Comparison of ENCODE assay signal across 9 mouse cellular contexts in the genomic region with DNA sequence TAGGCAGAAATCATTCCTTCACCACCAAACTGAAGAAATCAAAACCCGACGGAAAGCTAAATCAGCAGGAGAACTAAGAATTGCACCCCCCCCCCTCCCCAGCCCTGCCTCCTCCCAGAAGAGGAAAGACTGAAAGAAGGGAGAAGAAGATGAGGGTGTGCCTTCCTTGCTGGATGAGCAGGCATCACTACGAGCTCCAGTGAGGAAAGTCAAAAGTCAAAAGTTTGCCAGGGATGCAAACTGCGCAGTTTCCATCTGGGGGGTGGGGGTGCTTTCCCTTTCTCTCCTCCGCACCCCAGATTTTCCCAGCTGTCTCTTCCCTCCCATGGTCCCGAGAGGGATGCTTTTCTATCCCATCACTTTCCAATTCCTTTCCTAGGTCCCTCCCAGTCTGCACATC. TPM values are rescaled to one million over a fixed set of nuclear protein-coding genes. Genes with fewer than 3 reads are reported as not detected.
DNase-seq lines count a peak whose midpoint lies in the region; ATAC-seq and TF ChIP-seq lines count a peak whose summit lies in the region.
"Had no signal": no experiment of that assay in that cellular context is flagged by ENCODE, and none has a peak within 500 bp of the region (broad histone marks: within the 10 kb centered on the region; RNA-seq: fewer than 3 reads in every experiment).

No protein-coding gene starts in this region.

- no peak; the same call in 1 of the 2 replicates for ATAC-seq in forebrain, postnatal 0 days
- no peak for ATAC-seq in liver, embryonic 15.5 days (ENCODE audit: insufficient read depth)
- ATAC-seq in monocyte, adult 5-6 weeks (replicated peaks; ENCODE audit: insufficient number of reproducible peaks, low FRiP score, low TSS enrichment, poor library complexity, severe bottlenecking): no peak

- H3K4me1 ChIP-seq in heart, embryonic 10.5 days: peaks cover 16% of the 10 kb centered on the region
- H3K4me1 ChIP-seq in E14TG2a.4 (replicated peaks; ENCODE audit: low read depth, low read length): peaks cover 10% of the 10 kb centered on the region; the same call in 1 of the 2 replicates
- H3K4me1 ChIP-seq in forebrain, postnatal 0 days (ENCODE audit: insufficient read depth): no peaks in the 10 kb centered on the region
- peaks cover 6% of the 10 kb centered on the region; the same call in 1 of the 2 replicates for H3K4me1 ChIP-seq in liver, embryonic 15.5 days (replicated peaks)

- TF ChIP-seq CTCF in E14TG2a.4 (conservative IDR thresholded peaks at IDR 0.05; ENCODE audit: low read length): no peak
- TF ChIP-seq CTCF in forebrain, postnatal 0 days (IDR thresholded peaks at IDR 0.05; ENCODE audit: low read depth): no peak

- H3K4me2 ChIP-seq in forebrain, postnatal 0 days (ENCODE audit: low read depth): peak overlapping the region; percentile 83
- H3K4me2 ChIP-seq in liver, embryonic 15.5 days: peak overlapping the region; percentile 58

- no peak overlapping the region for H3K27ac ChIP-seq in heart, embryonic 10.5 days
- no peak overlapping the region for H3K27ac ChIP-seq in forebrain, postnatal 0 days (ENCODE audit: low read depth, low read length)
- no peak overlapping the region for H3K27ac ChIP-seq in liver, embryonic 15.5 days (replicated peaks)

- H3K9ac ChIP-seq in forebrain, postnatal 0 days: peak overlapping the region; percentile 29; the same call in 1 of the 2 replicates
- H3K9ac ChIP-seq in liver, embryonic 15.5 days: no peak overlapping the region

- peak overlapping the region; percentile 68 for H3K4me3 ChIP-seq in heart, embryonic 10.5 days
- H3K4me3 ChIP-seq in E14TG2a.4 (replicated peaks; ENCODE audit: low read length): peak overlapping the region; percentile 79
- H3K4me3 ChIP-seq in forebrain, postnatal 0 days (ENCODE audit: low read depth, low read length): peak overlapping the region; percentile 40
- H3K4me3 ChIP-seq in liver, embryonic 15.5 days (replicated peaks): peak overlapping the region; percentile 32; the same call in 1 of the 2 replicates

- no peaks in the 10 kb centered on the region for H3K9me3 ChIP-seq in heart, embryonic 10.5 days
- no peaks in the 10 kb centered on the region for H3K9me3 ChIP-seq in E14TG2a.4 (ENCODE audit: low read length)
- H3K9me3 ChIP-seq in forebrain, postnatal 0 days (ENCODE audit: low read length): no peaks in the 10 kb centered on the region
- H3K9me3 ChIP-seq in liver, embryonic 15.5 days (replicated peaks): no peaks in the 10 kb centered on the region

- WGBS in heart, embryonic 10.5 days: 14% methylated on average over 6 of the region's 6 CpGs
- 13% methylated on average over 6 of the region's 6 CpGs for WGBS in forebrain, postnatal 0 days
- WGBS in liver, embryonic 15.5 days (ENCODE audit: insufficient replicate concordance): 25% methylated on average over 6 of the region's 6 CpGs

- DNase-seq in heart, embryonic 10.5 days (ENCODE audit: low spot score): no peak
- no peak for DNase-seq in heart, postnatal 4 days
- DNase-seq in forebrain, postnatal 0 days: no peak
- no peak for DNase-seq in thymus, adult 18-20 months
- DNase-seq in adrenal gland, adult 8-10 months: no peak

- H3K27me3 ChIP-seq in heart, embryonic 10.5 days (ENCODE audit: insufficient read depth, poor library complexity, severe bottlenecking): peaks cover 58% of the 10 kb centered on the region
- peaks cover 41% of the 10 kb centered on the region for H3K27me3 ChIP-seq in E14TG2a.4 (ENCODE audit: insufficient read depth, low read length)
- H3K27me3 ChIP-seq in forebrain, postnatal 0 days (ENCODE audit: insufficient read depth, low read length): peaks cover 17% of the 10 kb centered on the region
- peaks cover 35% of the 10 kb centered on the region for H3K27me3 ChIP-seq in liver, embryonic 15.5 days

- H3K36me3 ChIP-seq in heart, embryonic 10.5 days: no peaks in the 10 kb centered on the region
- H3K36me3 ChIP-seq in E14TG2a.4 (ENCODE audit: insufficient read depth, low read length): no peaks in the 10 kb centered on the region
- H3K36me3 ChIP-seq in forebrain, postnatal 0 days (ENCODE audit: insufficient read depth): no peaks in the 10 kb centered on the region
- no peaks in the 10 kb centered on the region for H3K36me3 ChIP-seq in liver, embryonic 15.5 days (replicated peaks)

RNA-seq across cellular contexts. Expression of a gene that starts 0.4 kb away (rescaled TPM):
- polyA plus RNA-seq in heart, embryonic 10.5 days (2016; fragmentation: Nextera tagmentation; extraction: Ambion mirVana): 1.6 and 6.2 TPM in 2 replicates
- total RNA-seq in heart, postnatal 4 days (2021): 1 to 10 TPM in 1 of 2 experiments, under 1 TPM in 1; 0.83 to 1.1 TPM
- 5.1 and 10.2 TPM in 2 replicates for total RNA-seq in forebrain, postnatal 0 days (2014; rRNA removed)
- 2.7 and 3.3 TPM in 2 replicates for polyA plus RNA-seq in forebrain, postnatal 0 days (2015; fragmentation: Nextera tagmentation; extraction: Ambion mirVana)
- polyA plus RNA-seq in liver, embryonic 15.5 days (2015; fragmentation: Nextera tagmentation; extraction: Ambion mirVana): 0.12 and 0.14 TPM in 2 replicates
- total RNA-seq in adrenal gland, adult 8-10 months (2022): under 1 TPM in 3 of 4 experiments, not detected in 1; 0.15 to 0.27 (median 0.15) TPM
- total RNA-seq in monocyte, adult 5-6 weeks (2017): not detected in 3 replicates
- total RNA-seq: neutrophil, adult 5-6 weeks had no signal
